Mouse (Mus musculus): Measurements from ENCODE around the gene Tcf7l2. TPM values are rescaled to one million over a fixed set of nuclear protein-coding genes. Genes with fewer than 3 reads are reported as not detected.
A peak's percentile ranks its signal among the peaks of the same experiment; 100 is the strongest.

Tcf7l2 gene
- total RNA-seq, 1 experiment from 2014 or later, result 33.3 TPM

DNA sequence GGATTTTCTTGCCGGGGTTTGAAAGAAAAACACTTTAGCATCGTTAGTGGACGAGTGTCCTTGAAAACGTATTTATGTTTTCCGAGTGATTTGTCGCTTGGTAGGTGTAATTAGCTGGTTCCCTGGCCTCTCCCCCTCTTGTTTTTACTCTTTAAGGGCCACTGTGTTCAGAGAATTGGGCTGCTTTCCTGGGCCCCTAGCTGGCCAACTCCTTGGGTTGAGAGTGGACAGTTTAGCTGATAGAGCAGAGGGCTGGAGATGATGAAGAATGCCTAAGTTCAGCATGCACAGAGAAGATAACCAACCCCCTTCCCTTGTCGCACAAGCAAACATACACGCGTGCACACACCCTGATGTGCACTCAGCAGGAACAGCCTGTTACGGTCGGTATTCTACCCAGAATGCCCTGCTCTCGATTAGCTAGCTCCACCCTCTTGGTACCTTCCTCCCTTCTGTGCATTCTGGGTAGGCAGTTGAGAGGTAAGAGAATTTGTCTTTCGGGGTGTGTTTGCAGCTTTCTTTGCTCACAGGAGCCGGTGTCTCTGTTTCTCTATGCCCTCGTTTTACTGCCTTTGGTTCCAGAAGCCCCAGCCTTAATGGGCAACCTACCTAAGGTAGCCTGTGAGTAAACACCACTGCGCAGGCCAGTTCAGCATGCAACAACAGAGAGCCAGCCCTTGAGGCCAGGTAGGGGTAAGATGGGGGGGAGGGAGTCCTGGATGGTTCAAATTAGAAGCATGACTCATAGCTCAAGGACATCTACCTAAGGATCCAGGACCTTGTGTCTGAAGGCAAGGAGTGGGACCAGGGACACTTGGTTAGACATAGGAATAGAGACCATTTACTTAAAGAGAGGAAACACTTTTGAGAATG lies 199.9 kb downstream of the Tcf7l2 start:
- DNase-seq, result no peak

DNA sequence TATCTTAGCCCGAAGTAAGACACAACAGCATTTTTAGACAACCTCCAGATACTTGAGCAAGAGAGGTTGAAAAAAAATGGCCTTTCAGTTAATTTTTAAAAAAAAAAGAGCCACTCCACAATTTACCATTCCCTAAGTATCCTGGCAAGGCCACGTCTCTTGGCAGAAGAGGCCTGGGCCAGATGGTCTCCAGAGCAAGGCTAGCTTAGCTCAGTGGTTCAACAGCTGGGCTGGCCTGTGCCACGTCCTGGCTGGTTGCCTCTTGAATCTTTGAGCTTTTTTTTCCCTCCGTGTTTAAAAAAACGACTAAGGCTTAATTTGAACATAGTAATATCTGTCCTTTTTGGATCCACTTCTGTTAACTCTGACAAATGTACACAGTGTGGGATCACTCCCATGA lies 209.8 kb downstream of the Tcf7l2 start:
- DNase-seq, result peak; percentile 9

DNA sequence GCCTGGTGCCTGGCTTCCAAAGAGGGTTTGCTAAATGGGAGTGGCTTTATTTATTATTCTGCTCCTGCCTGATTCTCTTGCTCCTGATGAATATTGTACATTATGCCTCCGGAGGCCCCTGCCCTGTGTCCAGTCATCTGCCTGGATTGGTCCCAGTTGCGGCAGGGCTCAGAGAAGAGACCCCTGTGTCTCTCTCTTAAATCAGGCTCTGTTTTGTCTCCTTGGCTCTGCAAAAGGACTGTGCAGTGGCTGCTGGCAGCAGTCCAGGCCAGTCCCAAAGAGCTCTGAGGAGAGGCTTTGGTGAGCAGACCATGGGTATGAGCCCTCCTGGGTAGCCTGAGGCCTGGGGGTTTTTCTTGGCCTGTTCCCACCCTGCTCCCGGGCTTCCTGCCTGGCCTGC lies 211.6 kb downstream of the Tcf7l2 start:
- DNase-seq, result peak; percentile 55

DNA sequence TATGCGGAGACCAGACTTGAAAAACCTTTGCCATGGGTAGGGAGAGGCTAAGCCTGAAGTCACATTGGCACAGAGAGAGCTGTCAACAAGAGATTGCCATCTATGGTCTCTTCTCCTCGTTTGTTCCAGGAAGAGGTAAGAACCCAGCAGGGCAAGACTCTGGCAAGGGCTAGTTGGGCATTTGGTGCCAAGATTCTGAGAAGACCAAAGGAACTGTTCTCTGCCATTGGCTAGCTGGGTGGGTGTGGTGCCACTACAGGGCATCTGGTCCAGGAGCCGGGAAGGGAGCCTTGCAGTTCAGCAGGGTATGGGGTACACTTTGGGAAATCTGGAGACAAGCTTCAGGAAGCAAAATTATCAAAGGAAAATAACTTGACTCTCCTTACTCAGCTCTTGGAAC lies 213.5 kb downstream of the Tcf7l2 start:
- no peak for DNase-seq

DNA sequence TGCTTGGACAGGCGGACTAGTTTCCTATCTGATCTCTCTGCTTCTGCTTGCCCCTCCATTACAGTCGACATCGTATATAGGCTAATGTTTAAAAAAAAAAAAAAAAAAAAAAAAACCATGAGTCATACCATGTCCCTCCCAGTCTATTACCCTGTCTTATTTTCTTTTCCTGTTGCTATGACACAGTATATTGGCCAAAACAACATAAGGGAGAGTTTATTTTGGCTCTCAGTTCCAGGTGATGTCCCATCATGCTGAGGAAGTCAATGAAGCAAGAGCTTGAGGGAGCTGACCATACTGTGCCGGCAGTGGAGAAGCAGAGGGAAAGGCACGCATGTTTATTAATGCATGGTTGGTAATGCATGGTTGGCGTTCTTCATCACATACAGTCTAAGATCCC lies 215.1 kb downstream of the Tcf7l2 start:
- no peak for DNase-seq

DNA sequence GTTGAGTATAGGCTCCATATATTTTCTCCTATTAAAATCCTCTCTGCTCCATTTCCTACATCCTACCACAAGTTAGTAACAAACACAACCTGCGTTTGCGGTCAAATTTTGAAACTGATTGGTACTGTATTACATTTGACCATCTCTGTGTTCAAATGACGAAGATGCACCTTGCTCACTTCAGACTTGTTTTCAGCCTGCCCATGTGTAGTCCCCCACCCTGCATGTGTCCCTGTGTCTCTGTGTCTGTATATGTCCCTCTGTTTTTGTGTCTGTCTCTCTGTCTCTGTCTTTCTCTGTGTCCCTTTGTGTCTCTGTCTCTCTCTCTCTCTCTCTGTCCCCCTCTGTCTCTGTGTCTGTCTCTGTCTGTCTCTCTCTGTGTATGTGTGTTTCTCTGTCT lies 222.8 kb downstream of the Tcf7l2 start:
- DNase-seq, result no peak

DNA sequence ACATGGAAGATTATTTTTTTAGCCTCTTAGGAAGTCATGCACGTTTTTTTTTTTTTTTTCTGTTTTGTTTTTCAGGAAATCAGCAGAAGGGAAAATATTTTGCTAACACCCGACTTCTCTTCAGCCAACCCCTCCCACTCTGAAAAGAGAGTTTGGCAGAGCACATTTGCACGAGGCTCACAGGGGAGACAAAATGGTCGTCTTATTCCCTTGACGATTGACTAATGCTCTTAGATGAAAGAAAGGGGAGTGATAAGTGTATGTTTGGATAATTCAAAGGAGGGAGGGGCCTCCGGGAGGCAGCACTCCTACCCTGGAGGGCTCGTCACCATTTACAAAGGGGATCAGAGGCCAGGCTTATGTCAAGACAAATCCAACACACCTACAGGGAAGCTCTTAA lies 224.4 kb downstream of the Tcf7l2 start:
- DNase-seq, result no peak

DNA sequence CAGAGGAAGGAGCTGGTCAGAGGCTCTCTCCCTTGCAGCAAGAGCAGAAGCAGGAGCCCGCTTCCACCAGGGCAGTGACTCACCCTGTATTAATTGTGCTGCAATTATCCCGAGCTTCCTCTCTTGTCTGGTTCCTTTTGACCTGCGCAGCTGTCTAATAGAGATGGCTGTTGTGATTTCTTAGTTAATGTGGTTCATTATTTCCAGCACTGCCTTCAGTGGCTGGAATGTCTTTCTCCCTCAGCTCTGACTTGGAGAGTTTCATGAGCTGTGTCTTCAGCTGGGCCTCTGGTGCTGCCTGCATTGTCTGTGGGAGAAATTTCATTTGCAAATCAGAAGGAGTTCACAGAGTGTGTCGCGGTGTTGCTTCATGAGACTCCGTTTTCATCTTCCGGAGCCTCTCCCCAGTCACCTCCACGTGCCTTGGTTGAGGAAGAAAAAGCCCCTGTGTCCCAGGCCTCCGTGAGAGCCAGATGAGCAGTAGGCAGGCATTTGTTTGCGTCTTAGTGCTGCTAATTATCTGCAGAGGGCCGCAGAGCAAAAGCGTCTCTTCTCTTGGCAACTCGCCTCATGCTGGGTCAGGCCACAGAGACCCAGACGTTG lies 228.4 kb downstream of the Tcf7l2 start:
- DNase-seq, result no peak

DNA sequence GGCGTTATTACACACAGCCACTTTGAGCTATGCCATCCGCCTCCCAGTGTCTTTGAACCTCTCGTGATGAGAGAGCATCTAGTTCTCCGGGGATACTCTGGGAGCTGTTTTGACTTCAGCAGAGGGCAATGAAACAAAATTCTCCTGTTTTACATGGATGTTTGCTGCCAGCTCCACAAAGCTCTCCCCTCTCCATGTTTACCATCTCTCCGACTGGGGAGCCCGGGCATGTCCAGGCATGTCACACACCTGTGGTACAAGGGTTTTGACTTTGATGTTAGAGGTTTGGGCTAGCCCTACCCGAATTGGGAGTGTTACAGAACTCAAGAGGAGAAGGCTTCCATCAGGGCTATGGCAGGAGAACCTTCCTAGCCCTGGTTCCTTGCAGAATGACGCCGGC lies 234.5 kb downstream of the Tcf7l2 start:
- DNase-seq, result no peak

Data from adrenal gland, postnatal 25 days (tissue).